Mouse (Mus musculus): ENCODE measurements around the gene Depdc5.
"Not testable (repeated sequence)": the region's sequence is repeated elsewhere in the genome, so short reads cannot be mapped to it uniquely, and the experiment has no call there.

Gene Depdc5

GRCm38 (mm10) chr5:32863253-32864228 is at the start of gene Depdc5:
Gene Depdc5, plus strand, starts transcription at chr5:32863701.
- peak; percentile 39 for DNase-seq (ENCODE audit: low spot score)

DNA sequence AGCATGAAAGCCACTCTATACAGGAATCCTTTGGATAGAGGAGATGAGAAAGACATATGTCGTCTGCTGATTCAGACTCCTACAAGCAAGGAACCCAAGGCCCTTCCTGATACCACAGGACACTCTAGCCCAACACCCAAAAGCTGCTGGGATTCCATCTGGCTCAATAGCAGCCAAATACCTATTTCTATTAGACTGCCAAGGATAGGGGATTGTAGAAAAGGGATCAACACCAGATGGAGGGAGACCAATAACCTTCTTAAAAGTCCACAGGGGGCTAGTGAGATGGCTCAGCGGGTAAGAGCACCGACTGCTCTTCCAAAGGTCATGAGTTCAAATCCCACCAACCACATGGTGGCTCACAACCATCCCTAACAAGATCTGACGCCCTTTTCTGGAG is 48.1 kb upstream of the Depdc5 start:
- DNase-seq (ENCODE audit: low spot score) = no peak

DNA sequence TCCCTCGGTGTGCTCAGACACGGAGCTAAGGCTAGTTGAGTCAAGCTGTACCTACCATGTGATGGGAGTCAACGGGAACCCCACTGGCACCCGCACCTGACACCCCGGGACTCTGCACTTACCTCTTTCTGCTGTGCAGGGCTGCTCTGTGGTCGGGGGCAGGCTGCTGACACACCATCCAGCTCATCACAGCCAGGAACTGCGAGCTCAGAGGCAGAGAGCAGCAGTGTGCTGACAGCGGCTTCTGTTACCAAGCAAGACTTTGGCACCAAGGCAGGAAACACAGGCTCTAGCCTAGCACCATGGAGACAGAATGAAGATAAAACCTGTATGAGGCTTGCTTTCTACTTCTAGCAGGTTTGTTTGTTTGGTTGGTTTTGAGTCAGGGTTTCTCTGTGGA is 43.0 kb upstream of the Depdc5 start:
- DNase-seq (ENCODE audit: low spot score) = peak; percentile 10

DNA sequence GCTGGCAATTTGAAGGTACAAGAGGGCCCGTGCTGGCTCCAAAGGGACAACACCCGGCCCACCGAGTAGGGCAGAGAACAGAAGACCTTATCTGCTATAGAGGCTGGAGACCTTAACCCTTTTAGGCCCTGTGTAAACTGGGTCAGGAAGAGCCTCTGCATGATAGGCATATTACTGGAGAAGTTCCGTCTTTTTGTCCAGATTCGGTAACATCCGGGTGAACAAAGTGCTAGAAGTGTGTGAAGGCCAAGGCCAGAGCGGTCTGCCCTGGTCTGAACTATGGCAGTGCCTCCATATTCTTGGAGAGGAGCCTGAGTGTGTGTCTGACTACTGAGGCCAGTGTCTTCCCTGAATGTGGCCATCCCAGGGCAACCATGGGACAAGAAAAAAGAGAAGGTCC is 36.5 kb upstream of the Depdc5 start, which contains the start of gene Gm20671:
Gm20671 (minus strand) TSS at position 101 of the 400 bp plus-strand sequence.
- no peak for DNase-seq (ENCODE audit: low spot score)

GRCm38 (mm10) chr5:32828766-32829165 is 34.7 kb upstream of the Depdc5 start:
- DNase-seq (ENCODE audit: low spot score) = peak; percentile 12

DNA sequence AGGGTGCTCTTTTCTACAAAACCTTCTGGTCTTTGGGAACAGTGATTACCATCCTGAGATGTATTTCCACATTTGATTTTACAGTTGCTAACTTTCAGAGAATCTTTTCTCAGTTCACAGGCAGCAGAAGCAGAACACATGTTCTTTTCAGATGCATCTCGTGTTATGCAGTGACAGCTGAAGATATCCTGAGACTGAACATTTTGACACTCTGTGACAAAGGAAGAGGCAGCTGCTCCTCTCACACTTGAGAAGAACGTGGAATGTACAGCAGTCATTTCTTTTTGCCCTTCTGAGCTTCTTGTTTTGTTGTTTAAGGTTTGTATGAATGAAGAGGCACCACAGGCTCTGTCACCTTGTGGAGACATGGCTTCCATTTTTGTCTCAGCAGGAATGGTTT is 33.4 kb upstream of the Depdc5 start:
- DNase-seq (ENCODE audit: low spot score) = peak; percentile 10

DNA sequence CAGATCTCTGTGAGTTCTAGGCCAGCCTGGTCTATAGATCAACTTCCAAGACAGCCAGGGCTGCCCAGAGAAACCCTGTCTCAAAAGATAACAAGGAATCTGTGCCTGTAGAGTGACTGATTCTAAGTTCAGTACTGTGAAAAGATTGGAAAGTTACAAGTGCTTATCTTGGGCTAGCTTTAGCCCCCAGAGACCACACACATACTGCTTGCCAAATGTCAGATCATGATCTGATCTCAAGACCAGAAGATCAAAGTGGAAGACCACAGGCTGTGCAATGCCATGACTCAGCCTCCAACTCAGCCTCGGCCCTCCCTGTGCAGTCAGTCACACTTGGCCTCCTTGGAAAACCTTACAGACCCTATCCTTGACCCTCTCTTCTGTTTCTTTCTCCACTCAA is 29.0 kb upstream of the Depdc5 start:
- no peak for DNase-seq (ENCODE audit: low spot score)

DNA sequence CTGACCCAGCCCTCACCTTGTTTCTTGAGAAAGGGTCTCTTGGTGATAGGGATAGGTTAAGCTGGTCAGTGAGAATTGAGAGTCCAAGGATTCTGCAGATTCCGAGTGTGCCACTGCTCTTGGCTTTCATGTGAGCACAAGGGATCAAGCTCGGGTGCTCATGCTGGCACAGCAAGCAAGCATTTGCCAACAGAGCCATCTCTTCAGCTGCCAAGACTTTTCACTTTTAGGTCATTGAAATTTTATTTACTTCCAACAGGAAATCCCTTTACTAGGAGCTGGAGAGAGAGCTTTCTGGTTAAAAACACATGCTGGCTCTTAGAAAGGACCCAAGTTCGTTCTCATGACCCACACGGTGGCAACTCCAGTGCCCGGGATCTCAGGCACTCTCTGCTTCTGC is 26.5 kb upstream of the Depdc5 start:
- DNase-seq (ENCODE audit: low spot score) = no peak

- DNase-seq (ENCODE audit: low spot score) = no peak
Observed at GRCm38 (mm10) chr5:32840029-32840428, 23.5 kb upstream of the Depdc5 start.

DNA sequence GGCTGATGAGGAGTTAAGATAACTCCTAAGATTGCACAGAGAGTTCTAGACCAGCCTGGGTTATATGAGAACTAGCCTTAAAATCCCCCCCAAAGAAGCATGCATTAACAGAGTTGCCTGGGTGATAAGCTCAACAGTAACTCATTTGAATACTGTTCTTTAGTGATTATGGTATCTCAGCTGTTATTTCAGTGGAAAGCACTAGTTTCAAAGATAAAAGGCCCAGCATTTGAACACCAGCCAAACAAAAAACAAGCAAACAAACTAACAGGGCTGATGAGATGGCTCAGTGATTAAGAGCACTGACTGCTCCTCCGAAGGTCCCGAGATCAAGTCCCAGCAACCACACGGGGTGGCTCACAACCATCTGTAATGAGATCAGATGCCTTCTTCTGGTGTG is 14.3 kb upstream of the Depdc5 start:
- DNase-seq (ENCODE audit: low spot score) = no peak

DNA sequence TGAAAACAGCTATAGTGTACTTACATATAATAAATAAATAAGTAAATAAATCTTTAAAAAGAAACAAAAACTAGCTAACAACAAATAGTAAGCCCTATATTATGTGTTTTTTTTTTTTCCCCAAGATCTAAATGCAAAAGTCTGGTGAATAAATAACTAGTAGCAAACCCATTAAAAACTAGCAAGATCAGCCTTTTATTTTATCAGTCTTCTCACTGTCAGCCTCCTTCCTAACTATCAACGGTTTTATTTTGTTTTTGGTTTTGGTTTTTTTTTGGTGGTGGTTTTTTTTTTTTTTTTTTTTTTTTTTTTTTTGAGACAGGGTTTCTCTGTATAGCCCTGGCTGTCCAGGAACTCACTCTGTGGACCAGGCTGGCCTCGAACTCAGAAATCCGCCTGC is 13.9 kb upstream of the Depdc5 start:
- not testable (repeated sequence) for DNase-seq (ENCODE audit: low spot score)

DNA sequence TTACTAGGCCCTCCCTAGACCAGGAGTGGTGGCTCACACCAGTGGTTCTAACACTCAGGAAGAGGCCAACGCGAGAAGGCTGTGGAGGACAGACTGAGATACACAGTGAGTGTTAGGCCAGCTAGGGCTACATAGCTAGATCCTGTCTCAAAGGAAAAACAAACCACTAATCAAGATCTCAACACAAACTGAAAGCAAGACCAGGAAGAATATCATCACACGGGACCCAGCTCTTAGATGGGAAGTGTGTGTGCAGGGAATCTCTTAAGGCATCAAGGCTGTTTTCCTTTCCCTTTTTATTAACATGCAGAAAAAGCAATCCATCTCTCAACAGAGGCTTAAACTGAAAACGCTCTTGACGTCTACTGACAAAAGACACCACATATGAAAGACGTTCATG is 11.5 kb upstream of the Depdc5 start:
- DNase-seq (ENCODE audit: low spot score) = no peak

DNA sequence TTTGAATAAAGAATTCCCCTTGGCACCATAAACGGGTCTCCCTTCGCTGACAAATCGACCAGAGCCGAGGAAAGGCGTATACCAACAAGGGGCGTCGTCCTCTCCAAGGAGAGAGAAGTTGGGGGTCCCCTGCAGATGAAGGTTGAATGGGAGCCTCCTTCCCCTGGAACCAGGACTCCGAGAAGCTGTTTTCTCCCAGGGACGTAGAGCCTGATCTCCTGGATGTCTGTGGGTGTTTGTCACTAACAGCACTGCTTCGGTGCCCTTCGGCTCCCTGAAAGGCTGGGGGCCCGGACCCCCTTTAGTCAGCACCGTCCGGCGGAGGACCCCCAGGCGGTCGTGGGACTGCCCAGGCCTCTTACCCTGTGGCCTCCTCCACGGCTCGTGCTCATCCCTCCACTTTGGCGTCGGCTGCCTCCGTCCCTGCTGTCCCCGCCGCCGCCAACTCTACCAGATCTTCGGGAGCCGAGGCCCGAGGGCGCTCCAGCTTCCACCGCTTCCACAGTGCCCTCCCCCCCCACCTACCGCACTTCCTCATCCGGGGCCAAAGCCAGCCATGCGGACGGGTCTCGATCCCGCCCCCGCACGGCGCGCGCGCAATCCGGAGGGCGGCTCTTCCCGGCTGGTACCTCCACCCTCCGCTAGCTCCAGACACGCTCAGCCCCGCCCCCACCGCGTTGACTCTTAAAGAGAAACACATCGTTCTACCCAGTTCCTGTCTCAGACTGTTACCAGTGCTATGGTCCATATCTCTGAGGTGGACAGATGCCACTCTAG is 9.6 kb upstream of the Depdc5 start, which contains the start of gene Prr14l:
Prr14l (minus strand) TSS at position 526 of the 777 bp plus-strand sequence.
- DNase-seq (ENCODE audit: low spot score) = peak; percentile 99

DNA sequence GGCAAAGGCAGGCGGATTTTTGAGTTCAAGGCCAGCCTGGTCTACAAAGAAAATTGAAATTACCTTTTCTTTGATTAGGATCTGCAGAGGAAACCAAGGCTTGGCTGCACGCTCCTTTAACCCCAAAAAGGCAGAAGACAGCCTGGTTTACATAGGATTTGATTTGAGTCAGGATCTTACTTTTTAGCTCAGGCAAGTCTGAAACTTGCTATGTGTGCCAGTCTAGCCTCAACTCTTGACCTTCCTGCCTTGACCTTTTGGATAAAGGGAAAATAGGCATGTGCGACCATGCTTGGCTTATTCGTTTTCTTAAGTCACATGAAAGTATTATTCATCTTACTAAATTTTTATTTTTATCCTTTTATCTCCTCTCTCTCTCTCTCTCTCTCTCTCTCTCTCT is 8.7 kb upstream of the Depdc5 start:
- DNase-seq (ENCODE audit: low spot score) = no peak

- DNase-seq (ENCODE audit: low spot score) = not testable (repeated sequence)
Observed at GRCm38 (mm10) chr5:32855274-32855673, 8.2 kb upstream of the Depdc5 start.

- DNase-seq (ENCODE audit: low spot score) = peak; percentile 31
Observed at GRCm38 (mm10) chr5:32857781-32858220, 5.7 kb upstream of the Depdc5 start.

GRCm38 (mm10) chr5:32861082-32861481 is 2.4 kb upstream of the Depdc5 start:
- DNase-seq (ENCODE audit: low spot score) = no peak

DNA sequence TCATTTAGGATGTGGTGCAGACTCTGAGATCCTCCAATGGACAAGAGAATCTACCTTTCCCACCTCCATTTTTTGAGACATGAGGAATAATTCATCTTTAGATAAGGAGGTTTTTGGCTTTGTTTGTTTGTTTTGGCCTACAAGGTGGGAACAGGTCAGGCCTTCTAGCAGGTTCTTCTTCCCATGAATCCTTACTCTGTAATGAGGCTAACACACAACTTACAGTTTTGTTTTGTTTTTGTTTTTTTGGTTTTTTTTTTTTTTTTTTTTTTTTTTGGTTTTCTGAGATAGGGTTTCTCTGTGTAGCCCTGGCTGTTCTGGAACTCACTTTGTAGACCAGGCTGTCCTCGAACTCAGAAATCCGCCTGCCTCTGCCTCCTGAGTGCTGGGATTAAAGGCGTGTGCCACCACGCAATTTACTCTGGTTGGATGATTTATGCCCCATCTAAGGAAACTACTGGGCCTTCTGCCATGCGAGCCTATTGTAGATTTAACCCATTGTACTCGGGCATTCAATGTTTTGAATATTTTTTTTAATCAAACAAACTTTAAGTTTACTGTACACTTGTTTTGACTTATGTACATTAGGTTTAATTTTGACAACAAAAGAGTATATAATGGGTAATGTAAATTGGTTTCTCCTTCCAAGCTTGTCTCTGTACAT is 900 bp upstream of the Depdc5 start:
- DNase-seq (ENCODE audit: low spot score) = no peak

GRCm38 (mm10) chr5:32869389-32870024 is 6.0 kb downstream of the Depdc5 start:
- no peak for DNase-seq (ENCODE audit: low spot score)

DNA sequence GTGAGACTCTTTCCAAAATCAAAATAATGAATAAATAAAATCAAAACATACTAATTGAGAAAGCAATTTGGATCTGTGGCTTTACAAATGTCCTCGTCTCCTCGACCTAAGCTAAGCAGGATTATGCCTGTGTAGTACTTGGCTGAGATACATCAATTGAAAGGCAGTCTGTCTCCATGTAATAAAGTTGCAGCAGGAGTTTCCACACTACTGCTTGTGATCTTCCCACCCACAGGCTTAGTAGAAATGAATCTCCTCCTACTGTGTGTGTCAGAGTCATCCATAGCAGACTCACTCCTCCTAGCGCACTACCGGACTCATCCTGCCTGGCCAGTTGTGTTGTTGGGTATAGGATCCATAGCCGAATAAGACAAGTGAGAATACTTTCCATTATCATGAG is 8.8 kb downstream of the Depdc5 start:
- no peak for DNase-seq (ENCODE audit: low spot score)

- no peak for DNase-seq (ENCODE audit: low spot score)
Observed at GRCm38 (mm10) chr5:32886739-32887138, 23.2 kb downstream of the Depdc5 start.

DNA sequence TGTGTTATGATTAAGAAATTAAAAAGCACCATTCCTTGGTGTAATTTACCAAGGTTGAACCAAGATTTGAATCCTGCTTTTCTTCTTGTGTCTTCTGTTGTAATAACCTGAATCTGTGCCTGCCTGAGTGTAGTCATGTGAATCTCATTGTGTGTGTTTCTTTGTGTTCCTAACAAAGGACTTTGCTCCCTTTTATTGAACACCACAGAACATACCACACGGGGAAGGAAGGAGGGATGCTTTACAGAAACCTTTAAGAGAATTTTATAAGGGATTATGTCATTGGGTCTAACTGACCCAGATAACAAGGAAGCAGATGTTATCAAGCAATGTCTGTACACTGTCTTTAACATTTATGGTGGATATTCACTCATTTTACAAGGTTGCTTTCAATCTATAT is 44.0 kb downstream of the Depdc5 start:
- DNase-seq (ENCODE audit: low spot score) = no peak
